Mouse (Mus musculus) embryonic fibroblast, embryonic 13.5 days (primary cell): ENCODE results near the gene Lrrc1.

ENCODE experiments used
- CTCF ChIP-seq: IDR thresholded peaks from 2 replicates; pipeline ENCODE4 v1.5.1; 2011; ENCODE audit warnings: mild to moderate bottlenecking, control low read depth, low read length, moderate library complexity, borderline replicate concordance; ENCODE audit not compliant: insufficient read depth
- POLR2A ChIP-seq: IDR thresholded peaks from 2 replicates; pipeline ENCODE4 v1.6.1; 2011; ENCODE audit warnings: low read depth, mild to moderate bottlenecking, control low read depth, low read length, moderate library complexity

- no peak for TF ChIP-seq CTCF
- no peak for TF ChIP-seq POLR2A
Measured at GRCm38 (mm10) chr9:77426110-77426509, 118.6 kb downstream of the Lrrc1 start.
